In genomic region chrX:11550164-11550851, GRCm38 (mm10) we compare ENCODE assay signal across 7 mouse cellular contexts.
DNase-seq lines count a peak whose midpoint lies in the region; ATAC-seq lines count a peak whose summit lies in the region.

No protein-coding gene starts in this region.

- no peak overlapping the region for H3K4me3 ChIP-seq in heart, embryonic 16.5 days (ENCODE audit: low read length)
- no peak overlapping the region for H3K4me3 ChIP-seq in heart, embryonic 10.5 days
- H3K4me3 ChIP-seq in embryonic facial prominence, embryonic 11.5 days (ENCODE audit: low read depth, low read length), result no peak overlapping the region

- no peak for ATAC-seq in heart, embryonic 16.5 days (replicated peaks; ENCODE audit: extremely low read depth, insufficient read depth, low FRiP score)
- ATAC-seq in embryonic facial prominence, embryonic 11.5 days (replicated peaks; ENCODE audit: insufficient number of reproducible peaks, low FRiP score, low TSS enrichment, low read depth), result no peak
- no peak for ATAC-seq in activated CD4-positive, CD25-positive, alpha-beta regulatory T cell, adult 4 months

- WGBS in heart, embryonic 16.5 days, result 27% methylated on average over 12 of the region's 12 CpGs
- 26% methylated on average over 12 of the region's 12 CpGs for WGBS in heart, embryonic 10.5 days
- 29% methylated on average over 12 of the region's 12 CpGs for WGBS in embryonic facial prominence, embryonic 11.5 days

- no peak overlapping the region for H3K27ac ChIP-seq in heart, embryonic 16.5 days (ENCODE audit: low read length)
- no peak overlapping the region for H3K27ac ChIP-seq in heart, embryonic 10.5 days
- no peak overlapping the region for H3K27ac ChIP-seq in embryonic facial prominence, embryonic 11.5 days (replicated peaks; ENCODE audit: low read depth, low read length)

- peak overlapping the region; percentile 7; the same call in 1 of the 2 replicates for H3K4me2 ChIP-seq in heart, embryonic 16.5 days (ENCODE audit: low read depth, low read length)
- no peak overlapping the region for H3K4me2 ChIP-seq in embryonic facial prominence, embryonic 11.5 days (ENCODE audit: low read depth, low read length)

- no peak overlapping the region for H3K9ac ChIP-seq in heart, embryonic 16.5 days (ENCODE audit: low read length)
- H3K9ac ChIP-seq in embryonic facial prominence, embryonic 11.5 days (replicated peaks; ENCODE audit: low read length), result no peak overlapping the region

- H3K9me3 ChIP-seq in heart, embryonic 16.5 days (replicated peaks; ENCODE audit: control insufficient read depth, low read length), result no peaks in the 10 kb centered on the region
- H3K9me3 ChIP-seq in heart, embryonic 10.5 days, result no peaks in the 10 kb centered on the region
- H3K9me3 ChIP-seq in embryonic facial prominence, embryonic 11.5 days (replicated peaks; ENCODE audit: control insufficient read depth, low read length), result no peaks in the 10 kb centered on the region

- no peak for DNase-seq in heart, embryonic 10.5 days (ENCODE audit: low spot score)
- DNase-seq in ZHBTc4 (ENCODE audit: low read depth, low spot score), result peak; percentile 46
- peak; percentile 41 for DNase-seq in embryonic facial prominence, embryonic 11.5 days (ENCODE audit: low spot score)
- peak; percentile 48 for DNase-seq in mesoderm, embryonic 11.5 days (ENCODE audit: low read depth, low spot score)
- no peak for DNase-seq in thymus, postnatal 4 days

- H3K4me1 ChIP-seq in heart, embryonic 16.5 days (ENCODE audit: control insufficient read depth, insufficient read depth, low read length), result no peaks in the 10 kb centered on the region; the same call in 1 of the 2 replicates
- H3K4me1 ChIP-seq in heart, embryonic 10.5 days, result peaks cover 6% of the 10 kb centered on the region; the same call in 1 of the 2 replicates
- no peaks in the 10 kb centered on the region for H3K4me1 ChIP-seq in embryonic facial prominence, embryonic 11.5 days (ENCODE audit: control insufficient read depth, insufficient read depth, low read length)

- H3K36me3 ChIP-seq in heart, embryonic 16.5 days (ENCODE audit: control insufficient read depth, insufficient read depth), result no peaks in the 10 kb centered on the region
- H3K36me3 ChIP-seq in heart, embryonic 10.5 days, result no peaks in the 10 kb centered on the region
- no peaks in the 10 kb centered on the region for H3K36me3 ChIP-seq in embryonic facial prominence, embryonic 11.5 days (replicated peaks; ENCODE audit: control insufficient read depth, insufficient read depth, low read depth, low read length)

- peaks cover 8% of the 10 kb centered on the region; the same call in 1 of the 2 replicates for H3K27me3 ChIP-seq in heart, embryonic 16.5 days (ENCODE audit: control insufficient read depth, insufficient read depth, low read length)
- peaks cover 73% of the 10 kb centered on the region; the same call in 1 of the 2 replicates for H3K27me3 ChIP-seq in heart, embryonic 10.5 days (ENCODE audit: insufficient read depth, poor library complexity, severe bottlenecking)
- peaks cover 2% of the 10 kb centered on the region; the same call in 1 of the 2 replicates for H3K27me3 ChIP-seq in embryonic facial prominence, embryonic 11.5 days (ENCODE audit: control insufficient read depth, insufficient read depth, low read length)

Comparison
In these comparisons a context has a peak if more than half of its experiments do, and no peak if none do; other contexts are left out.
1. DNase-seq: peak in ZHBTc4 (single experiment), embryonic facial prominence, embryonic 11.5 days (single experiment) and mesoderm, embryonic 11.5 days (single experiment); none in heart, embryonic 10.5 days (single experiment) and thymus, postnatal 4 days (single experiment).